Mouse (Mus musculus) G1E (cell line): ENCODE measurements around the gene Crim1. TPM values are rescaled to one million over a fixed set of nuclear protein-coding genes. Genes with fewer than 3 reads are reported as not detected.
A peak's percentile ranks its signal among the peaks of the same experiment; 100 is the strongest.

Experiments
- ATAC-seq: 2 replicates; pipeline ENCODE4 v1.8.0; 2016; ENCODE audit warnings: mild to moderate bottlenecking; ENCODE audit not compliant: insufficient number of reproducible peaks, poor library complexity, low FRiP score, severe bottlenecking; ENCODE audit errors: extremely low read depth
- DNase-seq: peaks from one replicate; pipeline ENCODE4 v3.0.0; 2012; ENCODE audit warnings: low spot score
- H3K27me3 ChIP-seq: 2 replicates; pipeline ENCODE4 v1.6.1; 2012; ENCODE audit warnings: mild to moderate bottlenecking, low read length, inconsistent platforms; ENCODE audit not compliant: insufficient read depth
- H3K36me3 ChIP-seq: replicated peaks from 2 replicates; pipeline ENCODE3; 2012; ENCODE audit warnings: mild to moderate bottlenecking, inconsistent platforms
- H3K4me1 ChIP-seq: 2 replicates; pipeline ENCODE4 v1.6.1; 2012; ENCODE audit warnings: low read depth, low read length, inconsistent platforms, mixed read lengths; ENCODE audit not compliant: insufficient read depth
- H3K4me3 ChIP-seq: 2 replicates; pipeline ENCODE4 v1.5.1; 2012; ENCODE audit warnings: low read depth, mild to moderate bottlenecking, inconsistent platforms, low read length, moderate library complexity, mixed read lengths
- H3K9me3 ChIP-seq: replicated peaks from 2 replicates; pipeline ENCODE4 v1.6.1; 2012; ENCODE audit warnings: inconsistent platforms
- CTCF ChIP-seq: IDR thresholded peaks from 2 replicates; pipeline ENCODE4 v1.5.1; 2012; ENCODE audit warnings: low read depth, low read length, inconsistent platforms, mixed read lengths
- GATA1 ChIP-seq: IDR thresholded peaks from 2 replicates; pipeline ENCODE4 v1.6.1; 2012; ENCODE audit warnings: borderline replicate concordance, low read length, inconsistent platforms, mixed read lengths
- GATA2 ChIP-seq: IDR thresholded peaks from 2 replicates; pipeline ENCODE4 v1.6.1; 2012; ENCODE audit warnings: low read depth, low read length, inconsistent platforms, borderline replicate concordance
- POLR2AphosphoS5 ChIP-seq: IDR thresholded peaks from 2 replicates; pipeline ENCODE4 v1.6.1; 2012; ENCODE audit warnings: low read depth, low read length, inconsistent platforms; ENCODE audit not compliant: insufficient replicate concordance
- TAL1 ChIP-seq: conservative IDR thresholded peaks from 2 replicates; pipeline ENCODE4 v1.6.1; 2012; ENCODE audit warnings: low read depth, low read length, inconsistent platforms, mixed read lengths
- polyA plus RNA-seq: library from polyadenylated mRNA; stranded (reverse); fragments of >175 nt; gene quantifications from 2 replicates; pipeline ENCODE4 v1.2.3, GENCODE M21; 2012
- total RNA-seq, 2 experiments: library from RNA; stranded (forward) in 1 of 2; stranded (reverse) in 1 of 2; fragments of 200-1000 nt in 1 of 2; fragments of >200 nt in 1 of 2; fragmentation: Nextera tagmentation in 1 of 2; gene quantifications; 2 replicates each; pipeline ENCODE4 v1.2.3; 2014 to 2017

Crim1 gene
- total and polyA plus RNA-seq, 3 experiments, result 20.3 to 37.8 (median 21.9) TPM

GRCm38 (mm10) chr17:78326381-78326780 lies 126.3 kb downstream of the Crim1 start:
- Histone ChIP-seq H3K4me1 (peaks cover 62% of the 10 kb centered on the region), H3K4me3 (no peak overlapping the region; the same call in 1 of the 2 replicates), H3K27me3 (no peaks in the 10 kb centered on the region), H3K36me3 (peaks cover 57% of the 10 kb centered on the region), H3K9me3 (no peaks in the 10 kb centered on the region)
- DNase-seq (no peak), ATAC-seq (no peak)
- TF ChIP-seq TAL1 (no peak), POLR2AphosphoS5 (no peak), GATA1 (no peak), GATA2 (no peak), CTCF (no peak)

GRCm38 (mm10) chr17:78327187-78327586 lies 127.1 kb downstream of the Crim1 start:
- H3K9me3 ChIP-seq, result no peaks in the 10 kb centered on the region
- H3K27me3 ChIP-seq, result no peaks in the 10 kb centered on the region
- DNase-seq (no peak), ATAC-seq (peak; percentile 23)
- peaks cover 57% of the 10 kb centered on the region for H3K36me3 ChIP-seq
- TF ChIP-seq GATA1, result no peak
- TF ChIP-seq GATA2, result no peak
- no peak for TF ChIP-seq POLR2AphosphoS5
- no peak for TF ChIP-seq CTCF
- TF ChIP-seq TAL1, result peak; percentile 23; the same call in 1 of the 2 replicates
- peaks cover 58% of the 10 kb centered on the region for H3K4me1 ChIP-seq
- no peak overlapping the region; the same call in 1 of the 2 replicates for H3K4me3 ChIP-seq

GRCm38 (mm10) chr17:78328287-78328686 lies 128.2 kb downstream of the Crim1 start:
- ATAC-seq, result peak; percentile 90
- H3K36me3 ChIP-seq, result peaks cover 55% of the 10 kb centered on the region
- H3K4me1 ChIP-seq, result peaks cover 51% of the 10 kb centered on the region
- H3K27me3 ChIP-seq, result no peaks in the 10 kb centered on the region
- TF ChIP-seq CTCF (no peak), TAL1 (peak; percentile 67), GATA1 (no peak), POLR2AphosphoS5 (no peak)
- no peak overlapping the region; the same call in 1 of the 2 replicates for H3K4me3 ChIP-seq
- peak; percentile 40 for DNase-seq
- H3K9me3 ChIP-seq, result no peaks in the 10 kb centered on the region

GRCm38 (mm10) chr17:78331438-78331837 lies 131.4 kb downstream of the Crim1 start:
- TF ChIP-seq POLR2AphosphoS5 (no peak), TAL1 (no peak), GATA1 (no peak), CTCF (no peak), GATA2 (no peak)
- DNase-seq (no peak), ATAC-seq (no peak)

GRCm38 (mm10) chr17:78333275-78333674 lies 133.2 kb downstream of the Crim1 start:
- Histone ChIP-seq H3K4me3 (no peak overlapping the region), H3K27me3 (no peaks in the 10 kb centered on the region), H3K4me1 (peaks cover 15% of the 10 kb centered on the region), H3K9me3 (no peaks in the 10 kb centered on the region), H3K36me3 (peaks cover 72% of the 10 kb centered on the region)
- DNase-seq (no peak), ATAC-seq (no peak)
- TF ChIP-seq GATA2, result no peak
- no peak for TF ChIP-seq TAL1
- no peak for TF ChIP-seq GATA1
- no peak for TF ChIP-seq CTCF
- TF ChIP-seq POLR2AphosphoS5, result no peak

More at GRCm38 (mm10) chr17:78331438-78331837, 131.4 kb downstream of the Crim1 start:
- peaks cover 31% of the 10 kb centered on the region for H3K4me1 ChIP-seq
- no peaks in the 10 kb centered on the region for H3K9me3 ChIP-seq
- H3K27me3 ChIP-seq, result no peaks in the 10 kb centered on the region
- H3K4me3 ChIP-seq, result no peak overlapping the region
- H3K36me3 ChIP-seq, result peaks cover 62% of the 10 kb centered on the region

- Histone ChIP-seq H3K4me1 (peaks cover 3% of the 10 kb centered on the region; the same call in 1 of the 2 replicates), H3K36me3 (peaks cover 83% of the 10 kb centered on the region), H3K4me3 (no peak overlapping the region), H3K27me3 (no peaks in the 10 kb centered on the region), H3K9me3 (no peaks in the 10 kb centered on the region)
- TF ChIP-seq GATA1 (no peak), CTCF (no peak)
- DNase-seq, result no peak
- ATAC-seq, result no peak
Observed at GRCm38 (mm10) chr17:78335250-78335649, 135.2 kb downstream of the Crim1 start.
